ENCODE assay signal across 8 mouse cellular contexts in the genomic region with DNA sequence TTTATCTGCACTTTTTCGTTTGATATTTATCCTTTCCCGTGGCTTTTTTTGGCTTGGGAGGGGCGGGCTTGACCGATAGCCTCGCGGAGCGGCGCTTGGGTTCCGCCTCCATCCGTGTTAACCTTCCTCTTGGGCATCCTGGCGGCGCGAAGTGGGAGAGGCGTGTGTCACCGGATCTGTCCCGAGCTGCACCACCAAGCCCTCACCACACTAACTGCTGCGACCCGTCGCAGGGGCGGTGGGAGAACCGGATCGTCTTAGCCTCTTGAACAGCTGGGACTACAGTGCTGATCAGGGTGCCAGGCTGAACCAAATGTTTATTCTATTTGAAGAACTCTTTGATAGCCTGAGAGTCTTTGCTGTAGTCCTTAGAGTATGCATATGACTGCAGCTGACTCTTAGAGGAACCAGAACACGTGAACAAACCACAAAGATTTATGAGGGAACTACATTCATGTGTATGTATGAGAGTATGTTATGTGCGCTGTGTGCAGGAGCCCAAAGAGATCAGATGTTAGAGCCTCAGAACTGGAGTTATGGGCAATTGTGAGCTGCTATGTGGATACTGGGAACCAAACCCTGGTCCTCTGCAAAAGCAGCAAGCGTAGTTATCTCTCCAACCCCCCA. TPM values are rescaled to one million over a fixed set of nuclear protein-coding genes. Genes with fewer than 3 reads are reported as not detected.
DNase-seq lines count a peak whose midpoint lies in the region; ATAC-seq and TF ChIP-seq lines count a peak whose summit lies in the region.

No protein-coding gene starts in this region.

- no peaks in the 10 kb centered on the region for H3K79me2 ChIP-seq in C2C12 (ENCODE audit: control insufficient read depth, insufficient read depth)

- H3K27me3 ChIP-seq in C2C12 (ENCODE audit: control insufficient read depth, insufficient read depth, insufficient read length): no peaks in the 10 kb centered on the region
- peaks cover 21% of the 10 kb centered on the region for H3K27me3 ChIP-seq in heart, embryonic 14.5 days (ENCODE audit: control insufficient read depth, insufficient read depth, low read length)
- peaks cover 45% of the 10 kb centered on the region for H3K27me3 ChIP-seq in limb, embryonic 12.5 days
- peaks cover 51% of the 10 kb centered on the region for H3K27me3 ChIP-seq in midbrain, embryonic 10.5 days (ENCODE audit: low read depth, poor library complexity, severe bottlenecking)

- no peaks in the 10 kb centered on the region for H3K9me3 ChIP-seq in heart, embryonic 14.5 days (ENCODE audit: control insufficient read depth, low read length)
- H3K9me3 ChIP-seq in limb, embryonic 12.5 days: no peaks in the 10 kb centered on the region
- H3K9me3 ChIP-seq in midbrain, embryonic 10.5 days (replicated peaks): no peaks in the 10 kb centered on the region

- peak overlapping the region; percentile 61 for H3K4me2 ChIP-seq in heart, embryonic 14.5 days (ENCODE audit: low read length)
- peak overlapping the region; percentile 48 for H3K4me2 ChIP-seq in limb, embryonic 12.5 days

- H3K9ac ChIP-seq in heart, embryonic 14.5 days (ENCODE audit: low read length): no peak overlapping the region
- no peak overlapping the region for H3K9ac ChIP-seq in limb, embryonic 12.5 days (replicated peaks)

- no peak overlapping the region for H3K27ac ChIP-seq in heart, embryonic 14.5 days (replicated peaks in 1 of 2; ENCODE audit: control insufficient read depth in 1 of 2, insufficient read depth in 1 of 2, low read depth in 2 of 2, low read length in 2 of 2)
- H3K27ac ChIP-seq in limb, embryonic 12.5 days: no peak overlapping the region
- no peak overlapping the region for H3K27ac ChIP-seq in midbrain, embryonic 10.5 days (replicated peaks)

- no peak for ATAC-seq in heart, embryonic 14.5 days (ENCODE audit: insufficient number of reproducible peaks, insufficient read depth, low FRiP score, low read depth)
- ATAC-seq in limb, embryonic 12.5 days (ENCODE audit: insufficient number of reproducible peaks, insufficient read depth, low FRiP score, low TSS enrichment, low read depth): no peak

- no peaks in the 10 kb centered on the region for H3K79me3 ChIP-seq in C2C12 (ENCODE audit: low read depth)

- H3K4me1 ChIP-seq in heart, embryonic 14.5 days (ENCODE audit: control insufficient read depth in 2 of 2, insufficient read depth in 2 of 2, low read length in 2 of 2): peaks cover 3 to 7% of the 10 kb centered on the region in 2 experiments; a peak in 3 of 4 replicates
- H3K4me1 ChIP-seq in limb, embryonic 12.5 days (replicated peaks): peaks cover 6% of the 10 kb centered on the region
- peaks cover 18% of the 10 kb centered on the region for H3K4me1 ChIP-seq in midbrain, embryonic 10.5 days

- DNase-seq in T-cell, adult 2 months (ENCODE audit: low spot score): peak; percentile 42
- peak; percentile 40 for DNase-seq in midbrain, embryonic 10.5 days (ENCODE audit: low spot score)
- peak; percentile 35 to 46 for DNase-seq in thymus, postnatal 10 days (ENCODE audit: low spot score in 2 of 2)
- no peak for DNase-seq in left cerebral cortex, postnatal 25 days (ENCODE audit: low spot score in 2 of 2)
- no peak for DNase-seq in left cerebral cortex, adult 8-10 months (ENCODE audit: low spot score in 2 of 2)

- no peaks in the 10 kb centered on the region for H3K36me3 ChIP-seq in C2C12 (ENCODE audit: control insufficient read depth, insufficient read depth)
- 0 out of 2 replicates have a peak, but pooled peaks cover 5% of the 10 kb centered on the region for H3K36me3 ChIP-seq in heart, embryonic 14.5 days (ENCODE audit: control insufficient read depth, insufficient read depth, low read length)
- no peaks in the 10 kb centered on the region for H3K36me3 ChIP-seq in limb, embryonic 12.5 days
- H3K36me3 ChIP-seq in midbrain, embryonic 10.5 days: 0 out of 2 replicates have a peak, but pooled peaks cover 4% of the 10 kb centered on the region

- no peak for TF ChIP-seq CTCF in C2C12 (IDR thresholded peaks at IDR 0.05; ENCODE audit: control insufficient read depth, insufficient read depth, insufficient read length)

- no peak overlapping the region for H3K4me3 ChIP-seq in C2C12 (ENCODE audit: insufficient read depth, poor library complexity, severe bottlenecking)
- peak overlapping the region; percentile 27 to 31 for H3K4me3 ChIP-seq in heart, embryonic 14.5 days (ENCODE audit: control insufficient read depth in 1 of 2, insufficient read depth in 1 of 2, low read depth in 1 of 2, low read length in 2 of 2)
- peak overlapping the region; percentile 15 for H3K4me3 ChIP-seq in limb, embryonic 12.5 days (replicated peaks)
- peak overlapping the region; percentile 43 for H3K4me3 ChIP-seq in midbrain, embryonic 10.5 days

- H3ac ChIP-seq in C2C12 (ENCODE audit: control insufficient read depth, insufficient read length, low read depth): no peak overlapping the region

- 9% methylated on average over 25 of the region's 25 CpGs for WGBS in heart, embryonic 14.5 days
- WGBS in limb, embryonic 12.5 days: 11% methylated on average over 25 of the region's 25 CpGs
- 11% methylated on average over 25 of the region's 25 CpGs for WGBS in midbrain, embryonic 10.5 days

- intact Hi-C loops in left cerebral cortex, postnatal 25 days (cut with DNase I): no loop called here

TF ChIP-seq in C2C12, 6 proteins besides CTCF, POLR2A, EP300 and RAD21:
- TF ChIP-seq USF1 (IDR thresholded peaks at IDR 0.05; ENCODE audit: low read depth) (peak; percentile 44), MAX (IDR thresholded peaks at IDR 0.05) (no peak), FOSL1 (IDR thresholded peaks at IDR 0.05; ENCODE audit: insufficient read depth, low read length, poor library complexity, severe bottlenecking) (no peak), CEBPB (IDR thresholded peaks at IDR 0.05; ENCODE audit: low read depth) (no peak), MYOG (IDR thresholded peaks at IDR 0.05; ENCODE audit: control insufficient read depth, extremely low read depth, insufficient read length) (no peak), MYOD1 (IDR thresholded peaks at IDR 0.05; ENCODE audit: control insufficient read depth, insufficient read length, low read depth) (no peak)

RNA-seq across cellular contexts. Expression of a gene that starts 5.5 kb away (rescaled TPM):
- 61.2 TPM for polyA plus RNA-seq in C2C12 (2012; fragmentation: generic; extraction: Trizol)
- 108 and 111 TPM in 2 replicates for polyA plus RNA-seq in heart, embryonic 14.5 days (2014; fragmentation: Nextera tagmentation; extraction: Ambion mirVana)
- 95.8 and 107 TPM in 2 replicates for polyA plus RNA-seq in limb, embryonic 12.5 days (2016; fragmentation: Nextera tagmentation; extraction: Ambion mirVana)
- 94.2 and 94.9 TPM in 2 replicates for polyA plus RNA-seq in midbrain, embryonic 10.5 days (2016; fragmentation: Nextera tagmentation; extraction: Ambion mirVana)
- 10 to 100 TPM; 40.5 to 45.3 TPM for total RNA-seq in left cerebral cortex, postnatal 25 days (2021)
- total RNA-seq in left cerebral cortex, adult 8-10 months (2022): 10 to 100 TPM; 34.6 to 47.5 (median 38.3) TPM

RNA-seq across cellular contexts. Expression of a gene that starts 19.7 kb away (rescaled TPM):
- polyA plus RNA-seq in C2C12 (2012; fragmentation: generic; extraction: Trizol): 5.1 TPM
- 8.7 and 9.5 TPM in 2 replicates for polyA plus RNA-seq in heart, embryonic 14.5 days (2014; fragmentation: Nextera tagmentation; extraction: Ambion mirVana)
- polyA plus RNA-seq in limb, embryonic 12.5 days (2016; fragmentation: Nextera tagmentation; extraction: Ambion mirVana): 23.5 and 23.6 TPM in 2 replicates
- polyA plus RNA-seq in midbrain, embryonic 10.5 days (2016; fragmentation: Nextera tagmentation; extraction: Ambion mirVana): 21.2 and 23.2 TPM in 2 replicates
- 10 to 100 TPM; 20.7 to 22.9 TPM for total RNA-seq in left cerebral cortex, postnatal 25 days (2021)
- 10 to 100 TPM; 20.6 to 24.7 (median 23.3) TPM for total RNA-seq in left cerebral cortex, adult 8-10 months (2022)

RNA-seq across cellular contexts. Expression of a gene that starts 33.9 kb away (rescaled TPM):
- polyA plus RNA-seq in C2C12 (2012; fragmentation: generic; extraction: Trizol): not detected
- polyA plus RNA-seq in heart, embryonic 14.5 days (2014; fragmentation: Nextera tagmentation; extraction: Ambion mirVana): not detected in 2 replicates
- not detected in 2 replicates for polyA plus RNA-seq in limb, embryonic 12.5 days (2016; fragmentation: Nextera tagmentation; extraction: Ambion mirVana)
- polyA plus RNA-seq in midbrain, embryonic 10.5 days (2016; fragmentation: Nextera tagmentation; extraction: Ambion mirVana): 0.16 and 0.17 TPM in 2 replicates
- total RNA-seq in left cerebral cortex, postnatal 25 days (2021): not detected
- total RNA-seq in left cerebral cortex, adult 8-10 months (2022): not detected

Comparison
In these comparisons a context has a peak if more than half of its experiments do, and no peak if none do; other contexts are left out.
1. DNase-seq: peak in T-cell, adult 2 months (single experiment), midbrain, embryonic 10.5 days (single experiment) and thymus, postnatal 10 days (2 of 2); none in left cerebral cortex, postnatal 25 days (0 of 2) and left cerebral cortex, adult 8-10 months (0 of 2).